Mouse (Mus musculus) cerebellum, adult 2 months (tissue): Measurements from ENCODE around the gene Olfr1294.

Source experiments
- CTCF ChIP-seq: fragments of 200-500 bp; IDR thresholded peaks from 2 replicates; pipeline ENCODE4 v1.5.1; 2011; ENCODE audit warnings: low read depth, mild to moderate bottlenecking, control low read depth, low read length, moderate library complexity, borderline replicate concordance; ENCODE audit not compliant: insufficient read depth
- POLR2A ChIP-seq: fragments of 200-500 bp; IDR thresholded peaks from 2 replicates; pipeline ENCODE4 v1.6.1; 2011; ENCODE audit warnings: low read length, control low read depth, borderline replicate concordance; ENCODE audit not compliant: insufficient read depth

DNA sequence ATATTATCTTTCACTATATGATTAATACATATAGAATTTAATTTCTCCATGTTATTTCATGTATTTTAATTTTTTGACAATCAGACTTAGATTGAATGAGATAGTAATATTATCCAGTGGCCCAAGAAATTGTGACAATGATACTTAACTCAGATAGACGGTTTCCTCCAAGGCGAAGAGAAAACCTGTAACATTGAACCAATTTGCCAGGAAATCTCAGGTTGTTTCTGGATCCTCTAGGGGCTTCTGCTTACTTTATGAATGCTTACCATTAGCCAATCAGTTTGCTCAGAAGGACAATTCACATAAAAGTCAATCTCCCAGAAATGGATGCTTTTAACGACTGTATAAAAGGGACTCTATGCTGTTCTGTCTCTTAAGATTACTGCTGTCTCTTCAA is 43.2 kb downstream of the Olfr1294 start, which contains the start of gene Olfr1291-ps1:
- TF ChIP-seq CTCF (no peak), POLR2A (no peak)
